Mouse (Mus musculus) brain, adult 2 months (tissue): ENCODE measurements around the gene Lta.

ENCODE experiments used
- DNase-seq: peaks from one replicate; pipeline ENCODE4 v3.0.0; 2011; ENCODE audit warnings: low read depth, low spot score

Lta gene

DNA sequence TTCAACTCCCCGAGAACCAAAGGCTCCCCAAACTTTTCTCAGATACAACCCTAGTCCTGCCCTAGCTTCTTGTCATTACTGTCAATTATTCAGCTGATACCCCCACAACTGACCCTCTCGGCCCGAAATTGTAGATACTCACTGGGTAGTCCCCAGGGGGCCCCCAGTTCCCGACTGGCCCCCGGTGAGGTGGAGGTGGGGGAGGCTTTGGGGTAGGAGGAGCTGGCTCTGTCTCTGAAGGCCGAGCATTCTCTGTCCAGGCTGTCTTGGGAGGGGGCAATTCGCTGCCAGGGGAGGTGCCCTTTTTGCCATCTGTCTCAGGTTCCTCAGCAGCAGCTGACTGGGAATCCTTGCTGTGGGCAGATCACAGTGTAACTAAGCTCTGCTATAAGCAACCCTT lies 45.5 kb downstream of the Lta start:
- DNase-seq = no peak

DNA sequence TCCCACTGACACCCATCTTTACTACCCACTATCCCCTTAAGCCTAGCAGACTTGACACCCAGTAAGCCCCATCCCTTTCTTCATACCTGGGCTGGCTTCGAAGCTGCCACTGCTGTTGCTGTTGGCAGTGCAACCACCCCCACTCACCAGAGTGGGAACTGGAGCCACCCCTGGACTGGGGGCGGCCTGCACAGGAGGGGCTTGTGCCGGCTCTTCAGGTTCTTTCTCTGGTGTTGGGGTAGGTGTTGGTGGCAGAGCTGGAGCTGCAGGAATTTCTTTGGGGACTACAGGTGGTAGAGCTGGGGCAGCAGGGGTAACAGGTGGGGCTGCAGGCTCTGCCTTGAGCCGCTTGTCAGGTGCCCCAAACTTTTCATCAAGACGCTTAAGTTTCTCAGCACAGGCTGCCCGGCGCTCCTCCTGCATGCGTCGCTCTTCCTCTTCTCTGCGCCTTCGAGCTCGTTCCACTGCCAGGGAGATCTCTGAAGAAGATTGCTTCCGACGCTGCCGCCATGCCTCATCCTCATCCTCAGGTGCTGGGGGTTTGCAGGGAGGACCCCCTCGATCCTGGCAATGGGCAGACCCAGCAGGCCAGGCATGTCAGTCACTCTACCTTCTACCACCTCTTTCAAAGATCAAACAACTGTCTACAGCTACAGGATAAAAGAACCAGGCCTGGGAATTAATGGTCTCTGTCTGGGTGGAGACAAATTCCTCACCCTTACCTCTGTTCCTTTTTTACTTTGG lies 46.1 kb downstream of the Lta start:
- DNase-seq = no peak

DNA sequence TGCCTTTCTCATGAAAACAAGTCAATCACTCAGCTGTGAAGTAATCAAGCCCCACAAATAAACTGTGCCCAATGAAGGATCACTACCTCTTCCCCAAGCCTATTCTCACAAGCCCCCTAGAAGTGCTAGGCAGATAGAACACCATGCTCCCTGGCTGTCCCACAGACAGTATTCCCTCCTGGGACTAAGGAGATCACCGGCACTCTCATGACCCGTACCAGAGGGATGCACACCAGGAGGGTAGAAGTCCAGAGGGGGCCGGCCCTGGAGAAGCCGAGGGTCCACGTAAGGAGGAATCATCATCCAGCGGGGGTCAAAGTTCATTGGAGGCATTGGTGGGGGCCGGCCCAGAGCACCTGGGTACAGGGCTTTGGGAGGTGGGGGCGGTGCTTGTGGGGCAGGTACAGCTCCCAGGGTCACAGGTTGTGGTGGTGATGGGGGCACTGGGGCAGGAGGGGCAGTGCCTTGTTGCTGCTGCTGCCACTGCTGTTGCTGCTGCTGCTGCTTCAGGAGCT lies 47.4 kb downstream of the Lta start:
- no peak for DNase-seq

DNA sequence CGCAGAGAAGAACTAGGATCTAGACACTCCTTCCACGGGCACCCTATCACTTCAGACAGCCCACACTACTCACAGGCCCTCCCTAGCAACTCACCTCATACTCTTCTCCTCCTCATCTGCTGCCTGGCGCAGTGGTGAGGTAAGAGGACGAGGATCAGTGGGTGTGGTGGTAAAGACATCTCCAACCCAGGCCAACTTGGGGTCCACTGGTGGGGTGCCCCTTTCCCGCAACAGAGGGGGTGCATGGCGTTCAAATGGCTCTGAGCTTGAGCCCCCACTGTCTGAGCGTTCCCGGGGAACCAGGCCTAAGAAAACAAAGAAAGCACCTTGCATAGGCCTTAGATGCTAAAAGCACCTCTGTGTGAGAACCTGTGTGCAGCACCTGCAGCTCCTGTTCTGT lies 47.9 kb downstream of the Lta start:
- no peak for DNase-seq

DNA sequence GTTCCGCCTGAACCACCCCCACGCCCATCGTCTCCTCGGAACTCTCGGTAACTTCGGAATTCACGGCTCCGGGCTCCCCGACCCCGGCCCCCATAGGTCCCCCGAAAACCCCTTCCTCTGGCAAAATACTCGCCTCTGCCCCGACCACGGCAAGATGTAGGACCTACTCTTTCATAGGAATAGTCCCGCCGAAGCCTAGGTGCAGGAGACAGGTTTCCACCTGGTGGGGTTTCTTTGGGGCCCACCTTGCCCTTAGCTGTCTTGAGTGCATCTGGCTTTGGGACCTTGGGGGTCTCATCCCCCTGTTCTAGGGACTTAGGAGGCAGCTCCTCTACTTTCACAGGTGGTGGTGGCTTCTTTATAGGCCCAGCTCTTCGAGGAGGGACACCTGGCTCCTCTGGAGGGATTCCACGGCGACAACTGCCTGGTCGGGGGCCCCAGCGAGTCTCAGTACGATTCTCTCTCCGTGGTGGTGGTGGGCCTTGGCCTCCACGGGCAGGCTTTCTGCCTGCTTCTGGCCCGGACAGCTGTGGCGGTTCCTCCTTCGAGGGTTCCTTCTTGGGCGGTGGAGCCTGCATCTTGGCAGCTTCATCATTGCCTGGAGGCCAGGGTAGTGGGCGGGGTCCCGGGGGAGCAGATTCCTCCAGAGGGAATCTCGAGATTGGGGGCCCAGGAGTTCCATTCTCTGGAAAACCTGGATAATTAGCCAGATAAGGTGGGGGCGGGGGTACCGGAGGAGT lies 48.5 kb downstream of the Lta start:
- no peak for DNase-seq

DNA sequence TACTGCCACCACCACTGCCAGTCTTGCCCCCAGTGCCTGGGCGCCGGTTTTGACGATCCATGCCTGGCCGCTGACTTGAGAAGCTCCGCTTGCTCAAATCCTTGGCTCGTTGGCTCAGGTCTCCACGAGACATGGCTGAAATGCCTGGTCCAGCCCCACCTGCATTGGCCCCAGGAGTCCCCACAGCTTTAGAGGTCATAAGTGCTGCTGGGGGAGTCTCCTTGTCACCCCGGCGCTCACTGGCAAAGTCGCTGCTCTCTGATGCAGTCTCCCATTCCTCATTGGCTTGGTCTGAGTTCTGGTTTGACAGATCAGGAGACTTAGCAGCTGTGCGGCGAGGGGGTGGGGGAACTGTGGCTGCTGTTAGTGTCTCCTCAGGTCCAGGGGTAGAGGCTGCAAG lies 49.7 kb downstream of the Lta start:
- no peak for DNase-seq

DNA sequence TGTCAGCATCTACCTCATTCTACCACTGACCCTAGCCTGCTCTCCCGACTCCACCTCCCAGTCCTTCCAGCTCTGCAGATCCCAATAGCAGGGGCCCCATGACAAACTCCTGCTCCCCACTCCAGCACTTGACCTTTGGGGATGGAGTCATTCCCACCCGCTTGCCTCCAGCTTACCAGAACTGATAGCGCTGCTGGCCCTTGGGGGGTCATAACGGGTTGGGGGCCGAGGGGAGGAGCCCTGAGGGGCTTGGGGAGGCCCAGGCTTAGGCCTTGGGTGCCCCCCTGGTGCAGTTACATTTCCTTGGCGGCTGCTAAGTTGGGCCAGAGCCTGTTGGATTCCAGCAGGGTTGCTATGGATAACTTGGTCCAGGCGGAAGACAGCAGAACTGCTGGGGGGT lies 50.5 kb downstream of the Lta start:
- DNase-seq = no peak

DNA sequence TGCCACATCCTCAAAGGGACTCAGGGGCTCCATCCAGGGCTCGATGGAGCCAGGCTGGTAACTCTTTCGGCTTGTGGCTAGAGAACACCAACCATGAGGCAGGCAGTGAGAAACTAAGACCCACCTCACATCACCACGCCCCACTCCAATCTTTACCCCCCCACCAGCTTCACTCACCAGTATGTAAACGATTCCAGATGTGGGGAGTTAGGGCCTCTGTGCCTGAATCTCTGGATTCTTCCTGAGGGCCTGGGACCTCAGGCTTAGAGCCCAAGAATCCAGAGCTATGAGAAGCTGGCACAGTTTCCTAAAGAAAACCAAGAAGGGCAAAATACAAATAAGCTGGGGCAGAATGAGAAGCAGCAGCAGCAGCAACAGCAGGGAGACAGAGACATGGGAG lies 51.2 kb downstream of the Lta start:
- no peak for DNase-seq
